Mouse (Mus musculus) CH12F3 (cell line): ENCODE data around the gene Sgms1.

ENCODE experiments used
- in situ Hi-C: fragments of 300-500 bp; cut with MboI; formaldehyde crosslinking; loops from 2 replicates; pipeline ENCODE4 v1.14.3; 2020; ENCODE audit warnings: low sequenced_read_pairs

Gene Sgms1

DNA sequence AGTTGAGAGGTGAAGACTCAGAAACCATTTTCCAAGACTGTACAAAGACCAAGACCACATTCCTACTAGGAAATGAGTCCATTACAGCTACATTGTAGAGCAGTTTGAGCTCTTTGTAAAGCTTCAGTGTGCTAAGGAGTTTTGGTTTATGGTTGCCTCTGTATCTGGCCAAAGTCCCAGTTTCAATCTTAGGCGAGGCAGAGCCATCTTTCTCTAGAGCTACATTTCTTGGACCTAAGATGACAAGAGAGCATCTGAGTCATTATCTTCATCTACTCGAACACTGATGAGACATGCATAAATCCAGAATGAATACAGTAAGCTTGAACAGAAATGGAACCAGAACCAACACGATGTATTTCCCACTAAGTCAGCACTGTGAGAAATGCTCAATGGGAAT, 87.9 kb downstream of the Sgms1 start:
- in situ Hi-C loops = no loop called here

DNA sequence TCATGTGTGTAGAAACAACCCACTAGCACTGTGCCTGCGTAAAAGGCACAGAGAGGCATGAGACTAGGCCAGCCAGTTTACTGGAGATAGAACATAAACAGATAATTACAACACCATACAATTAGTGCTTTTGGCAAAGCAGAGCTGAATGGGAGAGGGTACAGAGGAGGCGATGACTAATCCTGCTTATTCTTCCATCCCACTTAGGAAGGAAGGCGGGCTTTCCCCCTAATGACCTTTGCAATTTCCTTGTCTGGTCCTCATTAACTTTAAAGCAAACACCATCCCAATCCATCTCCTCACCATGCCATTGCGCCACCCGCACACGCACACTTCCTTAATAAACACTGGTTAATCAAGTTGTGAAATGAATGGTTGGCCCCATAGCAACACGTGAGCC, 91.3 kb downstream of the Sgms1 start:
- in situ Hi-C loops = no loop called here

DNA sequence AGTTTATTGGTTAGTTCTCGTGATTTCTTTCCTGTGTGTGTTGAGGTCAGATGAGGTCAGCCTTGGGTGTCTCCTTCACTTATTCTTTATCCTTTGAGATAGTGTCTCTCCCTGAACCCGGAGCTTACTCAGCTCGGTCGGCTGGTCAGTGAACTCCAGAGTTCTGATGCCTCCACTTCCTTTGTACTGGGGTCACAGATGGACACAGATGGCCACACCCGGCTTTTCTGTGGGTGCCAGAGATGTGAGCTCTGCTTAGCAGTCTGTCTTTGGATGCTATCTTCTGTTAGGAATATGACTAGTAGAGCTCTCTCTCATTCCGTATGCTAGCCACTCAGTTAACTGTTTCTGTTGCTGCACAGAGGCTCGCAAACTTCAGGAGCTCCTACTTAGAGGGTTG, 92.7 kb downstream of the Sgms1 start:
- in situ Hi-C loops = no loop called here

DNA sequence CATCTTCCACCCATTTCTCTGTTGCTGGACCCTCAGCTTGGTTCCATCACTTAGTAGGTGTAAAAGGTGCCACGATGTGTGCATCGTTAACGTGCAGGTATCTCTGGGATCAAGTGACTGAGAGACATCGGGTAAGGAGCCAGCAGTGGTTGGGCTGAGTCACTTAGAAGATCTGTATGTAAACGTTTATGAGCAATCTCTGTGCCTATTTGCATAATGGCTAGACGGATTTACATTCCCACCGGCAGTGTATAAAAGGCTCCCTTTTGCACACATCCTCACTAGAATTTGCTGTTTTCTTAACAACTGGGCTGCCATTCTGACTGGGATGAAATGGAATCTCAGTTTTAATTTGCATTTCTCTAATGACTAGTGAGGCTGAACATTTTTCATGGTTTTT, 93.9 kb downstream of the Sgms1 start:
- in situ Hi-C loops = no loop called here

GRCm38 (mm10) chr19:32292782-32293776, 96.4 kb downstream of the Sgms1 start:
- in situ Hi-C loops = no loop called here

- in situ Hi-C loops = no loop called here
Measured at GRCm38 (mm10) chr19:32292067-32292739, 97.3 kb downstream of the Sgms1 start.

DNA sequence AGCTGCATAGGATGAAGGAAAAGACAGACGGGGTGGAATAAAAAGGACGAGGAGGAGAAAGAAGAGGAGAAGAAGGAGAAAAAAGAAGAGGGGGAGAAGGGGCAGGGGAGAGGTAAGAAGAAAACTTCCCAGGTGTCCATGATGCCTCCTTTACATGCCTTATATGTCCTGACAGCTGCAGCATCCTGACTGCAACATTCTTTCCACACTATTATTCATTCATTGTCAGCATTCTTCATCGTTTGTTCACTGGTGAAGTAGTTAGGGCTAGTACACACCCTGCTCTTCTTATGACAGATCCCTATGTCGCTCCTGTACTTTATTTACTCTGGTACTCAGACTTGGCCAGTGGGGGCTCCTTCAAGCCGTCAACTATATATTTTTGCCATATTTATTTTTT, 98.4 kb downstream of the Sgms1 start:
- in situ Hi-C loops = no loop called here

DNA sequence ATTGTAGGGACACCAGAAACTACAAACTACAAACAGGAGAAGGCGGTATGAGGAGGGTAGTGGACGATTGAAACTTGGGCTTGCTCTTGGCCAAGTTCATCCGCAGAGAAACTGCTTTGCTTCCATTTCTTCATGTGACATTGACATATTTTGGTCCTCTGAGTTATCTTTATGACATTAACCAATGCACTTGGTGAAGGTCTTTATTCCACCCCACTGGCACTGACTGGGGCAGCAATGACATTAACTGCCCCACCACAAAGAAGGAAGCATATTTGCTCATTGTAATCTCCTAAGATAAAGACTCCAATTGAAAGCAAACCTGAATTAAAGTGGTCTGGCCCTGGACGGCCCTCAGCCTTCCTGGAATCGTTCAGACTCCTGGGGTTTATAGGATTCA, 100.6 kb downstream of the Sgms1 start:
- in situ Hi-C loops = no loop called here

GRCm38 (mm10) chr19:32287839-32288238, 101.7 kb downstream of the Sgms1 start:
- in situ Hi-C loops = no loop called here

DNA sequence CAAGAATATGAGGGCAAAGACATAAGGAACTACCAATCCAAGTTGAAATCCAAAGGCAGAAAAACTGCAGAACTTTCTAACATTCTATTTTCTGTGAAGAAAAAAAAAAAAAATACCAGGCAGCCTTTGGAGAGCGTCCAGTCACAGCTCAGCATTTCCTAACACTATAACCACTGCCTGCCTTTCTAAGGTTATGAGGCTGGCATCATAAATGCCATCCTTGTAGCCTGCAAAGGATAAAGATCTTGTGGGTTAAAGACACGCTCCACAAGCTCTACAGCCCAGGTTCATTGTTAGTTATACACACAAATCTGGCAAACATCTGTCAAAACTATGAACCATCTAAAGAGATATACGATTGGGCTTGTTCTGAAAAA, 104.1 kb downstream of the Sgms1 start:
- in situ Hi-C loops = no loop called here

GRCm38 (mm10) chr19:32284681-32285454, 104.6 kb downstream of the Sgms1 start:
- in situ Hi-C loops = no loop called here

GRCm38 (mm10) chr19:32281917-32282316, 107.6 kb downstream of the Sgms1 start:
- in situ Hi-C loops = no loop called here

- in situ Hi-C loops = no loop called here
Measured at GRCm38 (mm10) chr19:32280380-32280779, 109.1 kb downstream of the Sgms1 start.

DNA sequence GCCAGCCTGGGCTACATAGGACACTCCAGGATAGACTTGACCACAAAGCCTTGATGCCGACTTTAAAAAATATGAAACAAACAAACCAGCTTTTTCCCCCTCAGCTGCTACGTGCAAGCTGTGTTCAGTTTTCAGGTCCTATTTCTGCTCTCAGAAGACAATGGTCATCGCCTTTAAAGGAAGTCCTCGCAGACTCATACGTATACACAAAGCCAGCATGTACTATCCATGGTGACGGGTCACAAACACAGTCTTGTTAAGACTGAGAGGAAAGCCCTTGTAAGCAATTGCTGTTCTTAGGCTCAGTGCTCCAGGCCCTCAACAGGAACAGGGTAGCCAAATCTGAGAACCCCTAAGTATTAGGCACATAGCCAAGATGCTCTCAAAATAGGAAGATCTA, 110.1 kb downstream of the Sgms1 start:
- in situ Hi-C loops = no loop called here

- in situ Hi-C loops = no loop called here
Measured at GRCm38 (mm10) chr19:32277869-32278268, 111.6 kb downstream of the Sgms1 start.

GRCm38 (mm10) chr19:32277287-32277686, 112.2 kb downstream of the Sgms1 start:
- in situ Hi-C loops = no loop called here

GRCm38 (mm10) chr19:32276817-32277216, 112.7 kb downstream of the Sgms1 start:
- in situ Hi-C loops = no loop called here

GRCm38 (mm10) chr19:32276263-32276662, 113.3 kb downstream of the Sgms1 start:
- in situ Hi-C loops = no loop called here

GRCm38 (mm10) chr19:32275068-32275925, 114.2 kb downstream of the Sgms1 start:
- in situ Hi-C loops = no loop called here

- in situ Hi-C loops = no loop called here
Measured at GRCm38 (mm10) chr19:32274145-32274544, 115.4 kb downstream of the Sgms1 start.
